Mouse (Mus musculus) lung, postnatal 10 days (tissue): ENCODE measurements around the gene Nhsl1.

Source experiments
- DNase-seq: peaks from one replicate; pipeline ENCODE4 v3.0.0; 2021

Nhsl1 gene

DNA sequence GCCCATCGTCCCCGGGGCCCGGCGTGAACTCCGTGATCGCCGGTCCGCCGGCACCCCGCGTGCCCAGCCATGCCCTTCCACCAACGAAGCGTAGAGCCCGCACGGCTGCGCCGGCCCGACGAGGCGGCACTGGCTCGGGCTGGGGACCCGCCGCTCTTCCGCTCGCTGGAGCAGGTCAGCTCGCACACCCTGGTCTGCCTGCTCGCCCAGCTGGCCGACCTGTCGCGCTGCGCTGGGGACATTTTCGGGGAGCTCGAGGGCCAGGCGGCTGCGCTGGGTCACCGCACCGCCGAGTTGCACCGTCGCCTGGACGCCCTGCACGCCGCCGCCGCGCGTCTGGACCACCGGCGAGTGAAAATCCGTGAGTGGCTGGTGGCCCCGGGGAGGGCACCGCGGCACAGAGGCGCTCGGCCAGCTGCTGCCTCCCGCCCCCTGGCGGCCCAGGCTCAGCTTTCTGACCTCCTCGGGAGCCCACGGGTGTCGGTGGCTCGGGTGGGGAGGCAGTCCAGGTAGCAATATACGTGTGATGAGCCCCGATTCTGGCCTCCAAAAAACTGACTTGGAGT is at the start of gene Nhsl1:
Gene Nhsl1 (plus strand): TSS at position 70 of the 566 bp plus-strand sequence.
- DNase-seq: peak; percentile 74

DNA sequence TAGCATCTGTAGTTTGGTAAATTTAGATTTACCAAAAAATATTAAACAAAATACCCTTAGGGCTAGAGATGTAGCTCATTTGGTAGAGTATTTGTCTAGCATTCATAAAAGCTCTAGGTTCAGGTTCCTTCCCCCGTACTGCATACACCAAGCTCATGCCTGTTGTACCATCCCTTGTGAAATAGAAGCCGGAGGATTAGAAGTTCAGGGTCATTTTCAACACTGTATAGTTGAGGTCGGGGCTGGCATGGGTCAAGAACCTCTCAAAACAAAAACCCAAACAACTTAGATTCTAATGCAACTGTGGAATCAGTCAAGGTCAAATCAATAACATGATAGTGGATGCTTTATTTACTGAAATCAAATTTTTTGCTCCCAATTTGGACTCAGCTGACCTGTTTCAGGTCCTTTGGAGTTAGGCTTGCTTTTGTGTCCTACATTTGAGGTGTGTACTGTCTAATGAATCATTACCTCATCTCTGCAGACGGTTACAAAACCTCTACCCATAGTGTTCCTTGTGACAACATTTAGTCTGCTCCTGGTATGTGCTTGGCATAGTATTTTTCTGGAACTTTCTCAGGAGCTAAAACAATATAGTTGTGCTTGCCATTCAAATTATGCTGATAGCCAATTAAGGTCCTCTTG is 42.6 kb upstream of the Nhsl1 start:
- DNase-seq: no peak

DNA sequence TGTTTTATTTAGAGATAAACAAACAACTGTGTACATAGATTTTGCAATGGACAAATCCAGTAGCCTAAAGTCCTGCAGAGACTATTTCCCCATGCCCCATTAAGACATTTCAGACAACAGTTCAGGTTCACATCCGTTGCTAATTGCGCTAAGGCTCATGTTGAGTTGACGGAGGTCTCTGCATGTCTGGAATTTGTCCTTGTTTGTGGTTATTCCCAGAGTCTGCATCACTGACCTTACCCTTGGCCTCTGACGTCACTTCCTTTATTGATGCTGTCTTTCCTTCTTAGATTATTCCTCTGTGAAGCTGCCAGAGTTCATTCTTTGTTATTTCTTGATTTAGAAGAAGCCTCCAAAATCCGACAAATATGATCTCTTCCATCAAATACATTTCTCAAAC is 34.8 kb upstream of the Nhsl1 start:
- no peak for DNase-seq

DNA sequence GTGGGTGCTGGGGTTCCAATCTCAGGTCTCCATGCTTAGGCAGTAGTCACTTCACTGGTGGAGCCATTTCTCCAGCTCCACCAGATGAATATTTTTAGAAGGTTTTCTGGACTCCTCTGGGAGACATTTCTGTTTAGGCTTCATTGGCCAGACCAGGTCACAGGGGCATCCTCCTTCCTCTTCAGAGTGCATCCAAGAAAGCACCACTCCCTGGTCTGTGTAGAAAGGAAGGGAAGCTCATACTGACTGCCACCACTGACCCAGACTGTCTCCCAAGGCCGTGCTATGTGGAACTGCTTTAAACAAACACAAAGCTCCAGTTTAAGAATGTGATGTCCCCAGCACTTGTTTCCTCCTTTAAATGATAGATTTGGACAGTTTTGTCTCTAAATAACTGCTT is 29.3 kb upstream of the Nhsl1 start:
- DNase-seq: peak; percentile 3

DNA sequence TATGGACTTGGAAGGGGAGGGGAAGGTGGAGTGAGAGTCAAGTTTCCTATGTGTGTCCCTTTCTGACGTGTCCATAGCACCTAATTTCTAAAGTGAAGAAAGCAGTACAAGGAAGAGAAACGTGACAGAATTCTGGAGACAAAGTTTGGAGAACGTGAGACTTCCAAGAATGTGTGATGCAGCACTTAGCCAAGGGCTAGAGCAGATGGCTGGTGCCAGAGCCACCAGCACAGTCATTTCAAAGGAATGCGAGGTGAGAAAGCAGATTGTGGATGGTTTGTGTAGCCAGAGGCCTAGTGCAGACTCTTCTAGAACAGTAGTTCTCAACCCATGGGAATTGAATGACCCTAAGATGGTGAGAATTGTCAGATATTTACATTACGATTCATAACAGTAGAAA is 13.7 kb upstream of the Nhsl1 start:
- DNase-seq: no peak

DNA sequence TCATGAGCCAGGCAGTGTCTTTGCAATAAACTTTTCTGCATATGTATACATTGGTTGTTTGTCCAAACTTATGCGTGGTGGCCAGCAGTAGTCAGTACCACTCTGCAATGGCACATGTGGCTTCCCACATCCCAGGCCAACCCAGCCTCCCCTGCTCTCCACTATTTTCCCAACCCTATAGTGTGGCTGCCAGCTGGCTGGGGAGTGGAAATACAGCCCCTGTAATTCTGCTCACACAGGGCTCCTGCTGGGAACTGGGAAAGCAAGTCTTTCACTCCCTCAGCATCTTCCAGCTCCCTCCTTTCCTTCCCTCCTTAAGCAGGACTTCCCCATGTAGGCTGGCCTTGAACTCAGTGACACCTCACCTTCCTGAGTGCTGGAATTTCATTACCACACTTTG is 3.7 kb upstream of the Nhsl1 start:
- DNase-seq: no peak

DNA sequence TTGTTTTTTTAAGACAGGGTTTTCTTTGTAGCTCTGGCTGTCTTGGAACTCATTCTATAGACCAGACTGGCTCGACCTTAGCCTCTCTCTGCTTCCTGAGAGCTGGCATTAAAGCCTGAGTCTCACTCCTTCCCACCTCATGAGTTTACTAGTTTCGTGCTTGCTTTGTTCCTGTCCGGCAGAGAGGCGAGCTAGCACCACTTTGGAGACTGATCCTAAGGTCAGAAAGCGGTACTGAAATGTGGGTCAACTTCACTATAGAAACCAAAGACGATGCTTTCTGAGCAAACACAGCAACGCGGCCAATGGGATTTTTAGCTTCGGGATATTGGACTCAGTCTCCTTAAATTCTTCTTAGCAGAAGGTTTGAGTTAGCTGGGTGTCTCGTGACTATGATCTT is 1.3 kb upstream of the Nhsl1 start:
- DNase-seq: no peak

DNA sequence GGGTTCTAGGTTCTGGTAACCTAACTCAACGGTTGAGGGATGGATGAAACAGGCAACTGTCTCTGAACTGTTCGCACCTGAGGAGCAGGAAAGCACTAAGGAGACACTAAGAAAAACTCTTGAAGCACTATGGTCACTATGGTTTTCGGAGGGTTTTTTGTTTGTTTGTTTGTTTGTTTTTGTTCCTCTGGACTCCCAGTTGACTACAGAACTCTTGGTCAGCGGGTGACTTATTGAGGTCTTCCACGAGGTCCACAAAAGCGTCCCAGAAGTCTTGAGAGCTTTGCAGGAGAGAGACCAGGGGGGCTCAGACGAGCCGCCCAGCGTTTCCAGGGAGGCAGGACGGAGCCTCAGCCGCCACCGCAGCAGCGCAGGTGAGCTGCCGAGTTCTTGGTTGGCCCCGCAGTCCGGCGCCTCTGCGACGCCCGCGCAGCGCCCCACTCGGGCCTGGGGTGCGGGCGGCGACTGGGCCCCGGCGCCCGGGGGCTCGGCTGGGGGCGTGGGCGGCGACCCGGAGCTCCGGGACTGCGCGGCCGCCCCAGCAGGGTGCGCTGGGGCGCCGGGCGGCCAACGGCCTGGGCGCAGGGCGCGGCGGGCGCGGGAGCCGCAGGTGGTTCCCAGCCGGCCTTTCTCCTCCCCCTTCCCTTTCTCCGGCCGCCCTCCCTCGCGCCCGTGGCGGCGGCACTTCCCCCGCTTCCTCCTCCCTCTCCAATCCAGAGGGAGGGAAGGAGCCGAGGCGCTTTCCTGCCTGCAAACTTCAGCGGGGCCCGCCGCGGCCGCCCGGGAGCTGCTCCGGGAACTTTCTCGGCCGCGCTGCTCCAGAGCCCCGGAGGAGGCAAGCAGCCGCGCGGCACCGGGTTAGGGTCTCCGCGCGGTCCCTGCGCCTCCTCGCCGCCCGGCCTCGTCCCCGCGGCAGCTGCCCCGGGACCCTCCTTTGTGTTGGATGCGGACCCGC is 547 bp upstream of the Nhsl1 start:
- DNase-seq: peak; percentile 78

DNA sequence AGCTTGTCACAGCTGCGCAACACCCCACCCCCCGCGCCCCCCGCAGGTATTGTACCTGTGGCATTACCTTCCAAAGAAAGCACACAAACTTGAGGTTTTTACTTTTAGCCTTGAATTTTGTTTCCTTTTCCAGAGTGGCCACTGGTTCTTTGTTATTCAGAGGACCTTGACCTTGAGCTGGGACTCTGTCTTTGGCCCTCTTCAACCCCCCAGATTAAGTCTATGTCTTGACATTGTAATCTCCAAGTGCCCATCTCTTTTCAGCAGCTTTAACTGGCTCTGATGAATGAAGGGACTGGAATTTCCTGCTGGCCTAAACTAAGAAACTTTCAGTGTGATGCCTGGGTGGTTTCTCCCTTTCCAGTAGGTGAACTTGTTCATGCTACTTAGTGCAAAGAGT is 906 bp downstream of the Nhsl1 start:
- no peak for DNase-seq

DNA sequence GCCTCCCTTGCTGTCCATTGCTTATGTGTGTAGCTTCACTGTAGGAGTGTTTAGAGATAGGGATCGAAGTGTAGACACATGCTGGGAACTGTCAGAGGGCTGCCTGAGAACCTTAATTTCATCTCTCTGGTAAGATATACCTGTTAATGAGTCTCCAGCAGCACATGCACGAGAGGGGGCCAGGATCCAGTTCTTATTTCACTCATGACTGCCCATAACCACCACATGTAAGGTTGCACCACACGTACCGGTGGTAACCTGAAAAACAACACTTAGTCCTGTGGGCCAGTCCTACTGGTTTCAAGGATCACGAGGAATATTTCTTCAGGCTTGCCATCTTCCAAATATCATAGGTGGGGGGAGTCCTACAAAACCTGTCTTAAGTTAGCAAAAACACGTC is 3.1 kb downstream of the Nhsl1 start:
- no peak for DNase-seq

DNA sequence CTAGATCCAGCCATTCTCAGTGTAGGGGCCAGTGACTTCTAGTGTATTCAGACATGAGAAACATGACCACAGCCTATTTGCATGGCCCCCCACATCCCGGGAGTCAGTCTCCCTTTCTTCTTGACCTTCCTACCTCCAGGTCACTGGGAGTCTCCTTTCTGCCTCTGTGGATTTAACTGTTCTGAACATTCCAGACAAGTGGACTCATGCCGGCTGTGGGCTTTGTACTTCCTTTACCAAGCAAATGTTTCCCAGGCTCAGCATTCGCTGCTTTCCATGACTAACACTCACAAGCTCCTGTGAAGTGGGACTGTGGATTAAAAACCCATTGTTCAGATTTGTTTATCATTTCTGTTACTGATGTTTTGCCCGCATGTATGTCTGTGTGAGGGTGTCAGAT is 4.9 kb downstream of the Nhsl1 start:
- no peak for DNase-seq

DNA sequence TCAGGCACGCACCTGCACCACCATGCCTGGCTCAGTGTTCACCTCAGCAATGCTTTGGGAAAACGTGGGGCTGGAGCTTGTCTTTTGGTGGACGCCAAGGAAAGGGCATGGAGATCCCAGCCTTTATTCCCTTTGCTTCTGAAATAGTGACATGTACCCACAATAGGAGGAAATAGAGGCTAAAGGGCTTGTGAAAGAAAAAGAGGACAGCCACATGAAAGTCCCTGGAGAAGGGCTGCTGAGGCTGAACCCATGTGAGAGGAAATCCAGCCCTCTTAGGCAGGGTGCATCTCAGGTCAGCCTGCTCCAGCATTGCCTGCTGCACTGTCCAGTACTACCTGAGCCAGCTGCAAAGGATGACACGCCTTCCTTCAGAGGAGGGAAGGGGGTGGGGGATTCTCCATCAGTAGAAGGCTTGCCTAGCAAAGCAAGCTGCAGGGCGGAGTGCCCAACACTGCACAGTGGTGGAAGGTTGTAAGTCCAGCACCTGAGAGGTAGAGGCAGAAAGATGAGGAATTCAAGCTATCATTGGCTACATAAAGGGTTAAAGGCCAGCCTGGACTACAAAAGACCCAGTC is 9.6 kb downstream of the Nhsl1 start:
- DNase-seq: no peak

DNA sequence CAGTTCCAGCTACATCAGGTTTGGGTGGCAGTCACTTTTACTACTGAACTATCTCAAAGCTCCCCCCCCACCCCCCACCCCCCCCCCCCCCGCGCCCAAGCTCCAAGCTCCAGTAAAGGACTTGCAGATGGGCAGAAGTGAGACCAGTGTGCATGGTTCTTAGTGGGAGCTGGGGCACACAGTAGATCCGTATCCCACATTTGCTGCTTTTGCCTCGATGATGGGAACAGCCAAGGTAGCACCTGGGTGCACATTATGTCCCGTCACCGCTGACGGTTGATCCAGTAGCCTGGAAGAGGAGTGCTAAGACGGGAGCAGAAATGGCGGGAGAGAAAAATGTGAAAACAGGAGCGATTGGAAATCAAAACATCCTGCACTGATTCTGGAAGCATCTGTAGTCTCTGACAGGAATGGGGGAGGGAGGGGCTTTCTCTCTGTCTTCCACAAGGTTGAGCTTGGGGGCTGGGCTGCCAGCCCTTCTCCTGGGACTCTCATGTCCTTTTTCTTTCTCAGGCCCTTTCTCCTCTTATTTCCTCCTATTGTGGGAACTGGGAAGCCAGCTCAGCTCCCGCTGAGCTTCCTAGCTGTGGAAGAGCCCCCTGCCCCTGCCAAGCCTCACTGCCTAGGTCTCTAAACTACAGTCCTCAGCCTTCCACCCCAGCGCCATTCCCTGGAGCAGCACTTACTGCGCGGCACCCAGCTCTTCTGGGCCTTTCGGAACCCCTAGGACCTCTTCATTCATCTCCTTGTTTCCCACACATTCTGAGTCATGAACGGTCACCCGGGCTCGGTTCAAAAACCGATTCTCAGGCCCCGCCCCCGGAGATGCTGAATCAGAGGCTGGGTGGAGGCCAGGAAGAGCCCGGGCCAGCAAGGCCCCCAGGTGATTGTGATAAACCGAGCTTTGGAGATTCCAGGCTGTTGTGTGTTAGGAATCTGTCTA is 10.6 kb downstream of the Nhsl1 start:
- peak; percentile 50 for DNase-seq

DNA sequence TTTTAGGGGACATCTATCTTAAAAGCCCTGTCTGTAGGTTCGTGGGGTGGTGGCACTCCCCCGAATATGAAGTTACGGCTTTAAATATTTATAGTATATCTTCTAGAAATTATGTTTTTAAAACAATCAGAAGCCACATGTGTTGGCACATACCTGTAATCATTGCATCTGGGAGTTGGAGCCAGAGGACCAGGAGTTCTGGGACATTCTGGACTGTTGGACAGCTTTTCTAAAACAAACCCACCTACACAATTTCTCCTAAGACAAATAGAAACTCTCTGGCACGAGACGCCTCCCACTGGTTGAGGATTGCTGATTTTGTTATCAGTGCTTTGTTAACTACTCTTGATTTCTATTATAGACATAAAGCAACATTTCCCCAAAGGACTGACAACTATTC is 11.7 kb downstream of the Nhsl1 start:
- DNase-seq: no peak

DNA sequence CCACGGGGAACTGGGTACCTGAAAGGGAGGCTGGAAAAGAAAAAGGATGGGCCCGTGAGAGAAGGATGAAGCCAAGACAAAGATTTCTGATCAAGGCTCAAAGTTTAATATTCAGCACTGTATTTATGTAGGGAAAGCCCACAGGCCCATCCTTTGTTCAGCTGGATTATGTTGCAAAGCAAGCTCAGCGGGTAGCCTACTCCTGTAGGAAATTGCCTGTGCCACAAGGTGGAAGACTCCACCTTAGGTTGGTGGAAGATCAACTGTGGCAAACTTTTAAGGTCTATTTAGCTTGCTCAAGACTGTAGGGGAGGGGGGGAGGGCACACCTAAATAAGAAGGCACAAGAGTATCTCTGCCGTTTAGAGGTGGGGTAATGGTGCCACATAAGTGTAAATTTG is 14.8 kb downstream of the Nhsl1 start:
- DNase-seq: no peak

DNA sequence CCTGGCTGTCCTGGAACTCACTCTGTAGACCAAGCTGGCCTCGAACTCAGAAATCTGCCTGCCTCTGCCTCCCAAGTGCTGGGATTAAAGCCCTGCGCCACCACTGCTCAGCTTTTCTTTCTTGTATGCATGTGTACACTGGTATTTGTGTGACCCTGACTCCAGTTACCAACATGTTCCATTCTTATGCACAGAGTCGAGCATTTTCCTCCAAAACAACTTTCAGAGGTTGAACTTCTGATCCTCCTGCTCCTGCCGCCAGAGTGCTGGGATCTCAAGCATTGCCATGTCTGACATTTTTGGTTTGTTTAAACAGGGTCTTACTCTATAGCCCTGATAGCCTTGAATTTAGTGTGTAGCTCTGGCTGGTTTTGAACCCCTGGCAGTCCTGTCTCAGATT is 15.4 kb downstream of the Nhsl1 start:
- DNase-seq: no peak

DNA sequence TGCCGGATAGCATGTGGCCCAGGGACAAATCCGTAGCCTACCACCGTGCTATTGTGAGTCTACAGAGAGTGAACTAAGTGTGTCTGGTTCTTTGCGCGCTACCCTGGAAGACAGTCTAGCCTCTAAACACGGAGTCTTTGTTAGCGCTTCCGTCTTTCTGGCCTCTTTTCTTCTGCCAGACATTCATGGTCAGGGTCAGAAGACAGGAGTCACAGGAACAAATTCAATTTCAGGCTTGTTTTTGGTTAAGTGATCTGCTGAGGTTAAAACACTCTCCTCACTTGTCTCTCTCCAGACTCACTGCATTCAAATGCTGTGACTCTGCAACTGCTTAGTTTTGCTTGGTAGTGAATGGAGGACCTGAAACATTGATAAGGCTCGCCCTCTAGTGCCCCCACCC is 15.9 kb downstream of the Nhsl1 start:
- no peak for DNase-seq

DNA sequence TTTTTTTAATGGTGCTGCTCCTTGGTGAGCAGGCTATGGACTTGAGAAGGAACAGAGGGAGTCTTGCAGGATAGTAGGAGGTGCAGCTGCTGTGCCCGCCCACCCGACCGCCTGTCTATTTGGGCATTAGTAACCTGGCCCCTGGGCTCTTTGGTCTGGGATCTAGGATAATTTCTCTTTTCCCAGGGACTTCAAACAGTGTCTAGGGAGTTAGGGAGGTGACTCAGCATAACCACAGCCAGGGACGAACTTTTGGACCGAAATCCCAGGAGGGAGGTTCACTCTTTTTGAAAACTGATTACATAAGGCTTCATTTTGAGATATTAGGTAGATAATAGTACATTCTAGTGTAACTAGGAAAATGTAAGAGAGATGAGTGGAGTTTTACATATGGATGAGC is 18.9 kb downstream of the Nhsl1 start:
- DNase-seq: no peak

DNA sequence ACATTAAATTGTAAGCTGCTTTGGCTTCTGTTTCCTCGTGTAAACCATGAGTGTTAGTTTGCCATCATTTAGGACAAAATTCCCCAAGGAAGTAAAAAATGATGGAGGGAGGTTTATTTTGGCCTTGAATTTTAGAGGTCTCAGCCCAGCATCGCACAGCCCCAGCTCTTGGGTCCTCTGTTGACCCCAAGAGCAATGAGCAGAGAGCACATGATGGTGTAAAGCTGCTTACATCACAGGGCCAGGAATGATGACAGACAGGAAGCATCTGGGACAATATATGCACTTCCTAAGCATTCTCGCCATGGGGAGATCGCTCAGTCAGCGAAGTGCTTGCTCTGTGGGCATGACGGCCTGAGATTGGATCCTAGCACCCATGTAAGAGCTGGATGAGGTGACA is 20.6 kb downstream of the Nhsl1 start:
- no peak for DNase-seq

DNA sequence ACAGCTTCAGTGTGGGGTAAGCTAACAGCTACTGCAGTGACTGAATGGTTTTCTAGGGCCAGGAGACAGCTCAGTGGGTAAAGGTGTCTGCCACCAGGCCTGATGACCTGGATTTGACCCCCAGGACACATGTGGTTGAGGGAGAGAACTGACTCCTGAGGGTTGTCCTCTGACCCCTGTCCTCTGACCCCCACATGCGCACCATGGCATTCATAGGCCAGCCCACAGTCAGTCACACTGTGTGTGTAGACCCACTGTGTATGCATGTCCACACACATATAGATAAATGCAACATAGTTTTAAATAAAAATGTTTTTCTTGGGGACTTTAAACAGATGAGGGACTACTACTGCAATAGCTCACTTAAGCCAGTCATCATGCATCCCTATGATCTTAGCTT is 22.1 kb downstream of the Nhsl1 start:
- no peak for DNase-seq

DNA sequence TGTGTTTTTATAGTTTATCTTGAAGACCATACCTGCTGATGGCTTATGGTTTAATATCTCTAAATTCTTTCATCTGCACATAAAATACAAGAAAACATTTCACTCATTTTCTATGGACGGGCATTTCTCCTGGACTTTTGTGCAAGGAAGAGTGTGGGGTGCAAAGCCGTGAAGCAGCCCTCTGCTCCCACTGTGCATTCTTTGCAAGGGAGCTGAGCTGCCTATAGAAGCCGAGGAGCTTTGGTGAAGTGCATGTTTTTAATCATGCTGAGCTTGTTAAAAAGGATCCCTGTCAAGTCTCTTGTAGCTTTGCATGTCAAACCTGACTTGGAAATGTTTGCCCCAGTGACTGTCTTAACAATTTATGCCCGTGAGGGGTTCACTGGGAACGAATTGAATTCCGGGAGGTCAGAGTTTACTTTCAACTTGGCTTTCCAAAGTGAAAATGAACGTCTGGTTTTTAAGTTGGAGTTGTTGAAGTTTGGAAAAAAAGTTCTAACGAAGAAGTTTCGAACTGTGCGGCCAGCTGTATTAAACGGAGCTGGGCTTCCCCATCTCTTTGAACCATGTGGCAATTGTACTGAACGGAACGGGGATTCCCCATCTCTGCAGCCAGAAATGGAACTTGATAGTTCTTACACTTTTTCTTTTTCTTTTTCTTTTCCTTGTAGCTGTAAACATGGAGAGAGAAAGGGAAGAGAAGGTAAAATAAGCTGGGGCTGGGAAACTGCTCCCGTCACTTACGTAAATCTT is 22.8 kb downstream of the Nhsl1 start:
- DNase-seq: no peak

DNA sequence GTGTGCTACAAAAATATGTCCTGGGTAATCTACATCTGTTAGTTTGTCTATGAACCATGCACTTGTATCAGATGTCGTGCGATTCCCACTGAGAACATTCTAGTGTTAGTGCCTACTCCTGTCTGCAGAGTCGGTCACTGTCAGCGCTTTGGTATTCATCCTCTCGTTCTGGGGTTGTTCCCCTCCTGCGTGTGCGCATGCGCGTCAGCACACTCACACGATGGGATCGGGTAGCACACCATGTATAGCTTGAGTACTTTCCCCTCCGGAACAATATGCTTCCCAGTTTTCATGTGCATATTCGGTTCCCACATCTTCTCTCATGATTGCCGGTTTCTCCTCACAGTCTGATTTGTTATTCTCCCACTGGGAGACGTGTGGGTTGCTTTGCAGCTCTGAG is 28.4 kb downstream of the Nhsl1 start:
- no peak for DNase-seq
